Mouse (Mus musculus) cortical plate, adult 2 months (tissue): ENCODE measurements at regions not wholly inside any gene's neighbourhood (a gene's known extent, or its start where the extent isn't known, plus 50 kb on each side); places are given as distances from the start of the nearest gene placed in this dataset.

Experiments used
- CTCF ChIP-seq: fragments of 200-500 bp; IDR thresholded peaks from 2 replicates; pipeline ENCODE4 v1.5.1; 2011; ENCODE audit warnings: mild to moderate bottlenecking, control low read depth, low read length; ENCODE audit not compliant: insufficient read depth; ENCODE audit errors: extremely low read depth
- POLR2A ChIP-seq: fragments of 200-500 bp; IDR thresholded peaks from 2 replicates; pipeline ENCODE4 v1.6.1; 2011; ENCODE audit warnings: mild to moderate bottlenecking, low read length, control low read depth; ENCODE audit not compliant: insufficient read depth; ENCODE audit errors: extremely low read depth

DNA sequence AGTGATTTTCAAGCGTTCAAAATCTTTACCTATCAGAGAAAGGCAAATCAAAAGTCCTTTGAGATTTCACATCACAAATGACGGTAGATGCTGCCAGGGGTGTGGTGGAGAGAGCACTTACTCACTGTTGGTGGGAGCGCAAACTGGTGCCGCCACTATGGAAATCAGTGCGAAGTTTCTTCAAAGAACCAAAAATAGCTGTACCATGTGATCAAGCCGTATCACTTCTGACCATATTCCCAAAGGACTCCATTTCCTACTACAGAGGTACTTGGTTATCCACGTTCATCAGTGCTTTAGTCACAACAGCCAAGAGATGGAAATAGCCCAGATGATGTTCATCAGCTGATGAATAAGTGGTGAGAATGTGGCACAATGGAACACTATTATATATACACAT lies 249.8 kb upstream of the Pum3 start:
- TF ChIP-seq POLR2A, result no peak
- TF ChIP-seq CTCF, result no peak
